In the genomic region with DNA sequence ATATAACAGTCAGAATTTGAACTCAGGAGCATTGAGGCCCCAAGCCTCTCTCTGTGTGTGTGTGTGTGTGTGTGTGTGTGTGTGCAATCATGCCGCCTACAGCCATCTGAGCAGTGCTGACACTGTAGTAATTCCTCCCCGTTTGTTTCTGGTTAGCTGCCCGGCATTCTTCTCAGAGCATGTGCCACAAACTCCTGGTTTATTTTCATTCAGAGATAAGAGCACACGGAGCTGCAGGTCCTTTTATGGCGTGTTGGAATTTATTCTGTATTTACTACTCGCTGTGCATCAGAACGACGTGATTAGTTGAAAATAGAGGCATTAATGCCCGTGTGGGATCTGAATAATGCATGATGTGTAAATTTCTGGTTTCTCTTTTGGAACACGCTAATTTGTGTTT, we compare ENCODE assay signal across 9 mouse cellular contexts. TPM values are rescaled to one million over a fixed set of nuclear protein-coding genes. Genes with fewer than 3 reads are reported as not detected.
A peak's percentile ranks its signal among the peaks of the same experiment; 100 is the strongest.
DNase-seq lines count a peak whose midpoint lies in the region; ATAC-seq and TF ChIP-seq lines count a peak whose summit lies in the region.
"Had no signal": no experiment of that assay in that cellular context is flagged by ENCODE, and none has a peak within 500 bp of the region (broad histone marks: within the 10 kb centered on the region; RNA-seq: fewer than 3 reads in every experiment).

No protein-coding gene starts in this region.

- no peak overlapping the region for H3K4me3 ChIP-seq in neural tube, embryonic 13.5 days
- 0 out of 2 replicates have a peak overlapping the region, but pooled peaks have one; percentile 15 for H3K4me3 ChIP-seq in intestine, embryonic 16.5 days (ENCODE audit: low read length)
- H3K4me3 ChIP-seq in cerebellum, adult 2 months (replicated peaks; ENCODE audit: insufficient read depth, low read depth, low read length) = no peak overlapping the region

- peaks cover 4% of the 10 kb centered on the region for H3K4me1 ChIP-seq in neural tube, embryonic 13.5 days (replicated peaks)
- peaks cover 6% of the 10 kb centered on the region for H3K4me1 ChIP-seq in intestine, embryonic 16.5 days (ENCODE audit: control insufficient read depth, insufficient read depth, low read length)
- H3K4me1 ChIP-seq in cerebellum, adult 2 months (ENCODE audit: control insufficient read depth, insufficient read depth, low read length) = no peaks in the 10 kb centered on the region

- intact Hi-C loops in heart, postnatal 25 days (cut with DNase I) = loop anchor here (2.0 kb wide), 1 partner anchor 50 kb away; the partner anchor contains the start of gene Slc38a2

- no peak for TF ChIP-seq CTCF in cerebellum, adult 2 months (IDR thresholded peaks at IDR 0.05; ENCODE audit: borderline replicate concordance, insufficient read depth, low read depth, low read length)

- TF ChIP-seq POLR2A in cerebellum, adult 2 months (IDR thresholded peaks at IDR 0.05; ENCODE audit: borderline replicate concordance, insufficient read depth, low read length) = no peak

- 53% methylated on average over 10 of the region's 10 CpGs for WGBS in neural tube, embryonic 13.5 days
- WGBS in intestine, embryonic 16.5 days = 58% methylated on average over 10 of the region's 10 CpGs
- WGBS in cerebellum, adult 2 months = 79% methylated on average over 10 of the region's 10 CpGs

- H3K4me2 ChIP-seq in neural tube, embryonic 13.5 days = no peak overlapping the region
- H3K4me2 ChIP-seq in intestine, embryonic 16.5 days (ENCODE audit: low read depth, low read length) = peak overlapping the region; percentile 38

- H3K9ac ChIP-seq in neural tube, embryonic 13.5 days = no peak overlapping the region
- H3K9ac ChIP-seq in intestine, embryonic 16.5 days (ENCODE audit: low read depth, low read length) = no peak overlapping the region
- H3K9ac ChIP-seq: liver, embryonic 14.5 days had no signal

- no peak for ATAC-seq in neural tube, embryonic 13.5 days (ENCODE audit: low read depth)
- ATAC-seq in intestine, embryonic 16.5 days = peak; percentile 34

- no peaks in the 10 kb centered on the region for H3K27me3 ChIP-seq in neural tube, embryonic 13.5 days
- no peaks in the 10 kb centered on the region for H3K27me3 ChIP-seq in intestine, embryonic 16.5 days (replicated peaks; ENCODE audit: control insufficient read depth, insufficient read depth, low read length)
- H3K27me3 ChIP-seq in cerebellum, adult 2 months (ENCODE audit: control insufficient read depth, insufficient read depth, low read length) = no peaks in the 10 kb centered on the region

- no peaks in the 10 kb centered on the region for H3K9me3 ChIP-seq in neural tube, embryonic 13.5 days
- H3K9me3 ChIP-seq in intestine, embryonic 16.5 days (ENCODE audit: control insufficient read depth, low read length) = no peaks in the 10 kb centered on the region

- H3K36me3 ChIP-seq in neural tube, embryonic 13.5 days = no peaks in the 10 kb centered on the region
- H3K36me3 ChIP-seq in intestine, embryonic 16.5 days (ENCODE audit: control insufficient read depth, insufficient read depth, low read length) = no peaks in the 10 kb centered on the region

- peak; percentile 96 for DNase-seq in heart, adult 11 months
- DNase-seq in heart, postnatal 25 days (ENCODE audit: low spot score) = no peak
- no peak for DNase-seq in neural tube, embryonic 10.5 days (ENCODE audit: extremely low spot score, low spot score)
- DNase-seq in cerebellum, adult 2 months = no peak
- no peak for DNase-seq in lung, adult 18-20 months
- no peak for DNase-seq in adrenal gland, adult (ENCODE audit: inconsistent age in 2 of 2, low spot score in 1 of 2)

- 0 out of 2 replicates have a peak overlapping the region, but pooled peaks have one; percentile 10 for H3K27ac ChIP-seq in neural tube, embryonic 13.5 days (replicated peaks)
- peak overlapping the region; percentile 82 for H3K27ac ChIP-seq in intestine, embryonic 16.5 days (ENCODE audit: low read length)
- no peak overlapping the region for H3K27ac ChIP-seq in cerebellum, adult 2 months (ENCODE audit: insufficient read depth, low read length)
- H3K27ac ChIP-seq: liver, embryonic 14.5 days had no signal

RNA-seq across cellular contexts. Expression of gene Slc38a2, which starts 49.6 kb away (rescaled TPM):
- 100 to 1,000 TPM; 230 to 253 TPM for total RNA-seq in heart, postnatal 25 days (2021)
- polyA plus RNA-seq in neural tube, embryonic 13.5 days (2015; fragmentation: Nextera tagmentation; extraction: Ambion mirVana) = 118 and 142 TPM in 2 replicates
- 74.2 and 78.7 TPM in 2 replicates for polyA plus RNA-seq in intestine, embryonic 16.5 days (2015; fragmentation: Nextera tagmentation; extraction: Ambion mirVana)
- polyA plus RNA-seq in cerebellum, adult 2 months (2012; rRNA removed) = 93.6 and 103 TPM in 2 replicates
